Mouse (Mus musculus) urinary bladder, postnatal 25 days (tissue): ENCODE data around the gene Drc7.
"Not testable (repeated sequence)": the region's sequence is repeated elsewhere in the genome, so short reads cannot be mapped to it uniquely, and the experiment has no call there.

Experiments used
- DNase-seq: peaks from one replicate; pipeline ENCODE4 v3.0.0; 2022; ENCODE audit warnings: low spot score

Gene Drc7

GRCm38 (mm10) chr8:95054927-95055510 lies at the start of gene Drc7:
TSS of gene Drc7 (plus strand) at chr8:95055103.
- no peak for DNase-seq

GRCm38 (mm10) chr8:95012442-95012919 lies 42.4 kb upstream of the Drc7 start:
- DNase-seq: no peak

GRCm38 (mm10) chr8:95015866-95016265 lies 39.0 kb upstream of the Drc7 start:
- no peak for DNase-seq

GRCm38 (mm10) chr8:95016684-95017083 lies 38.2 kb upstream of the Drc7 start:
- DNase-seq: no peak

- DNase-seq: no peak
These were observed 37.5 kb upstream of the Drc7 start, which contains the start of gene Adgrg3 for GRCm38 (mm10) chr8:95017451-95017850. TSS of gene Adgrg3 (plus strand) at chr8:95017692.

GRCm38 (mm10) chr8:95017969-95018635 lies 36.8 kb upstream of the Drc7 start:
- DNase-seq: no peak

GRCm38 (mm10) chr8:95020293-95020777 lies 34.6 kb upstream of the Drc7 start:
- DNase-seq: peak; percentile 29

GRCm38 (mm10) chr8:95020821-95021220 lies 34.1 kb upstream of the Drc7 start:
- DNase-seq: no peak

GRCm38 (mm10) chr8:95023201-95023600 lies 31.7 kb upstream of the Drc7 start:
- no peak for DNase-seq

GRCm38 (mm10) chr8:95024387-95024786 lies 30.5 kb upstream of the Drc7 start:
- no peak for DNase-seq

GRCm38 (mm10) chr8:95025421-95025820 lies 29.5 kb upstream of the Drc7 start:
- no peak for DNase-seq

GRCm38 (mm10) chr8:95028391-95028790 lies 26.5 kb upstream of the Drc7 start:
- not testable (repeated sequence) for DNase-seq

- DNase-seq: no peak
These were observed 17.6 kb upstream of the Drc7 start for GRCm38 (mm10) chr8:95037106-95037925.

GRCm38 (mm10) chr8:95041883-95042784 lies 12.8 kb upstream of the Drc7 start:
- DNase-seq: no peak

GRCm38 (mm10) chr8:95044811-95045210 lies 10.1 kb upstream of the Drc7 start:
- no peak for DNase-seq

- DNase-seq: no peak
These were observed 7.9 kb upstream of the Drc7 start for GRCm38 (mm10) chr8:95046982-95047381.

- no peak for DNase-seq
These were observed 6.8 kb upstream of the Drc7 start for GRCm38 (mm10) chr8:95047884-95048680.

GRCm38 (mm10) chr8:95049636-95050035 lies 5.3 kb upstream of the Drc7 start:
- DNase-seq: no peak

- no peak for DNase-seq
These were observed 465 bp upstream of the Drc7 start for GRCm38 (mm10) chr8:95054438-95054837.

GRCm38 (mm10) chr8:95056414-95056813 lies 1.5 kb downstream of the Drc7 start:
- DNase-seq: no peak

- no peak for DNase-seq
These were observed 3.8 kb downstream of the Drc7 start for GRCm38 (mm10) chr8:95058661-95059060.
